Mouse (Mus musculus) hindbrain, embryonic 13.5 days (tissue): ENCODE results near the gene Arhgap5. TPM values are rescaled to one million over a fixed set of nuclear protein-coding genes. Genes with fewer than 3 reads are reported as not detected.

ENCODE experiments used
- ATAC-seq: fragments of 200-750 bp; cut with Nextera tagmentation; 2 replicates; pipeline ENCODE4 v1.8.0; 2017; ENCODE audit warnings: moderate TSS enrichment; ENCODE audit not compliant: low FRiP score
- H3K27ac ChIP-seq: fragments of 300-500 bp; sonication (generic); 2 replicates; pipeline ENCODE4 v1.5.1; 2015; ENCODE audit warnings: inconsistent platforms, mild to moderate bottlenecking, moderate library complexity
- H3K27me3 ChIP-seq: fragments of 300-500 bp; sonication (generic); 2 replicates; pipeline ENCODE4 v1.6.1; 2015; ENCODE audit warnings: mild to moderate bottlenecking, inconsistent platforms
- H3K36me3 ChIP-seq: fragments of 300-500 bp; sonication (generic); 2 replicates; pipeline ENCODE4 v1.6.1; 2015; ENCODE audit warnings: mild to moderate bottlenecking, inconsistent platforms
- H3K4me1 ChIP-seq: fragments of 300-500 bp; sonication (generic); replicated peaks from 2 replicates; pipeline ENCODE4 v1.6.1; 2015; ENCODE audit warnings: inconsistent platforms
- H3K4me2 ChIP-seq: fragments of 300-500 bp; sonication (generic); 2 replicates; pipeline ENCODE4 v1.6.1; 2015; ENCODE audit warnings: inconsistent platforms, mild to moderate bottlenecking, moderate library complexity
- H3K4me3 ChIP-seq: fragments of 300-500 bp; sonication (generic); 2 replicates; pipeline ENCODE4 v1.5.1; 2015; ENCODE audit warnings: mild to moderate bottlenecking, inconsistent platforms
- H3K9ac ChIP-seq: fragments of 300-500 bp; sonication (generic); 2 replicates; pipeline ENCODE4 v1.6.1; 2015; ENCODE audit warnings: mild to moderate bottlenecking, inconsistent platforms
- H3K9me3 ChIP-seq: fragments of 300-500 bp; sonication (generic); 2 replicates; pipeline ENCODE4 v1.6.1; 2016; ENCODE audit warnings: inconsistent platforms
- WGBS: fragments of 180-500 bp; shearing (Covaris S2); methylation state at CpG from one replicate; pipeline ENCODE4 v1.1.7; 2015; 5-methylcytosine and 5-hydroxymethylcytosine counted together
- polyA plus RNA-seq: library from polyadenylated mRNA; unstranded; fragments of >200 nt; fragmentation: Nextera tagmentation; extraction: Ambion mirVana; gene quantifications from 2 replicates; pipeline ENCODE4 v1.2.1, GENCODE M21; 2015

Gene Arhgap5
- polyA plus RNA-seq, 1 experiment from 2014 or later: 37.8 TPM

DNA sequence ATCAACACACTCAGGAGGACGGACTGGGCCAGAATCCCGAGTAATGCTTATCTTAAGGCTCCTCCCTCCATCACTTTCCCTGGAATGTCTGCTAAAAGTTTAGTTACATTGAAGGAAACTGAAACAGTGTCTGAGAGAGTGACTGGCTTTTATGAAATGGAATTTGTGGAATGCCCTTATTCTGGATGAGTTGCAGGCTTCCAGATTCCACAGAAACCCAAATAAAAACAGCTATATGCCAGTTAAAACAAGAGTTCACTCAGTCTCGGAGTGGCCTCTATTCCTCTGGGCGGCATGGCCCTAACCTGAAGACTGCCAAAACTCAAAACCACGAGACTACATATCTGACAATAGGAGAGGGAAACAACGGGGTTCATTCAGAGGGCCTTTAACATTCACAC, 10.5 kb upstream of the Arhgap5 start:
- ATAC-seq: no peak
- Histone ChIP-seq H3K4me3 (no peak overlapping the region), H3K27me3 (no peaks in the 10 kb centered on the region), H3K27ac (no peak overlapping the region), H3K4me2 (no peak overlapping the region), H3K4me1 (peaks cover 6% of the 10 kb centered on the region), H3K9me3 (no peaks in the 10 kb centered on the region), H3K9ac (no peak overlapping the region), H3K36me3 (no peaks in the 10 kb centered on the region)
- 64% methylated on average over 6 of the region's 6 CpGs for WGBS

DNA sequence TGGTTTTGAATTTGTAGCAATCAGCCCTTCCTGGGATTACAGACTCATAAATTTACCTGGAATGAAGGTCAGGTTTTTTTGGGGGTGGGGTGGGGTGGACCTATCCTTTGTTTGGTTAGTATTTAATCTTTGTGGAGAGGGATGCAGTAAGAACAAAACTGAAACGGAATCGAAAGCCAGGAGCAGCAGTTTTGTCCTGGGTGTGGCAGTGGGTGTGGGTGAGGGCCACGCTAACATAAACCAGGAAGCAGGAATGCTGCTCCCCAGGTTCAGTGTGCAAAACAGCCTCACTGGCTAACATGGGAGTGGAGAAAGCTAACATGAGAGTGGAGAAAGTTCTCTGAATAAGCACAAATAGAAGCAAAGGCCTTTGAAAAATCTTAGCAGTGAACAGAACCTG, 6.6 kb upstream of the Arhgap5 start:
- Histone ChIP-seq H3K4me2 (no peak overlapping the region), H3K4me3 (no peak overlapping the region), H3K9ac (no peak overlapping the region), H3K27ac (no peak overlapping the region), H3K36me3 (no peaks in the 10 kb centered on the region), H3K27me3 (no peaks in the 10 kb centered on the region), H3K4me1 (no peaks in the 10 kb centered on the region; the same call in 1 of the 2 replicates), H3K9me3 (no peaks in the 10 kb centered on the region)
- WGBS: 88% methylated on average over 3 of the region's 3 CpGs
- no peak for ATAC-seq

DNA sequence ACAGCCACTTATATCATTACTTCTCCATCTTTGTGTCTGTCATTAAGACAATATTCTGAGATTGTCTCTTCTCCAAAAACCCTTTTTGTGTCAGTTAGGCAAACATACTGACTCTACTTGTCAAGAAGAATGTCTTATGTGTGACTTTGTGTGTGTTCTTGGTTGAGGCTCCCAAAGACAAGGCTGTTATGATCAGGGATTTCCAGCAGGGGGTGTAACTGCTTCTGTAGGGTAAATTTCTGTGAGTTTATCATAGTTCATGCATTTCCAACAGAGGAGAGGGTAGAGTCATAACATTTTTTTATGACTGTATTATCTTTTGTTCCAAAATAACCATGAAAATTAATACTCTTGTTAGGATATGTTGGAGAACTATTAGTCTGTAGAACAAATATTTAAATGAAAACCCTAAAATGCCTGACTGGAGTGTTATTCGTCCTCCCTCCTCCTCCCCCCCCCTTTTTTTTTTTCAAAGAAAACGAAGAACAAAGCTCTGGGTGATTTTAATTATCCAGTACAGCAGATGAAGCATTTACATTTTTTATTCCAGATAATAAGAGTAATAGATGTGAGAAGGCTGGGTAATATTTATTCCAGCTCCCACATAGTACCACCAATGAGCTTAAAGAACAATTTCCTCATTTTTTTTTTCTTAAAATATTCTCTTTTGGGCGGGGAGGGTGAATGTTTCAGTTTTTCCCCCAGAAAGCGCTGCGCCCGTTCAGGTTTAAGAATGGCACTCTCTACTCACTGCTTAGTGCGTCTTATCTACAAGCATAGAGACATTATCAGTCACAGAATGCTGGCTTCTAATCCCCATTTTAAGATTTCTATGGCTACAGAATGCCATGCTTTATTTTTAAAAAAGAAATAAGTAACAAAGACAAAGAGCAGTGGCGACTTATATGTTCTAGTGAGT, 2.6 kb upstream of the Arhgap5 start:
- 85% methylated on average over 8 of the region's 8 CpGs for WGBS

GRCm38 (mm10) chr12:52502161-52502560, 1.6 kb upstream of the Arhgap5 start:
- Histone ChIP-seq H3K9ac (no peak overlapping the region), H3K36me3 (no peaks in the 10 kb centered on the region), H3K27me3 (no peaks in the 10 kb centered on the region), H3K4me1 (peaks cover 10% of the 10 kb centered on the region), H3K27ac (no peak overlapping the region), H3K4me3 (no peak overlapping the region), H3K4me2 (no peak overlapping the region), H3K9me3 (no peaks in the 10 kb centered on the region)
- no peak for ATAC-seq
- 75% methylated on average over 3 of the region's 3 CpGs for WGBS

More for the DNA sequence above, 2.6 kb upstream of the Arhgap5 start:
- Histone ChIP-seq H3K27me3 (no peaks in the 10 kb centered on the region), H3K4me2 (no peak overlapping the region), H3K4me1 (peaks cover 9% of the 10 kb centered on the region), H3K9ac (no peak overlapping the region), H3K27ac (no peak overlapping the region), H3K9me3 (no peaks in the 10 kb centered on the region), H3K4me3 (no peak overlapping the region), H3K36me3 (no peaks in the 10 kb centered on the region)
- no peak for ATAC-seq

GRCm38 (mm10) chr12:52503131-52503455, 679 bp upstream of the Arhgap5 start:
- no peaks in the 10 kb centered on the region for H3K9me3 ChIP-seq
- peak overlapping the region; percentile 73 for H3K4me2 ChIP-seq
- ATAC-seq: peak; percentile 66
- WGBS: under 1% methylated on average over 13 of the region's 13 CpGs
- peak overlapping the region; percentile 94 for H3K4me3 ChIP-seq
- H3K4me1 ChIP-seq: peaks cover 10% of the 10 kb centered on the region
- H3K27ac ChIP-seq: peak overlapping the region; percentile 99
- no peaks in the 10 kb centered on the region for H3K36me3 ChIP-seq
- H3K27me3 ChIP-seq: no peaks in the 10 kb centered on the region
- H3K9ac ChIP-seq: peak overlapping the region; percentile 77

DNA sequence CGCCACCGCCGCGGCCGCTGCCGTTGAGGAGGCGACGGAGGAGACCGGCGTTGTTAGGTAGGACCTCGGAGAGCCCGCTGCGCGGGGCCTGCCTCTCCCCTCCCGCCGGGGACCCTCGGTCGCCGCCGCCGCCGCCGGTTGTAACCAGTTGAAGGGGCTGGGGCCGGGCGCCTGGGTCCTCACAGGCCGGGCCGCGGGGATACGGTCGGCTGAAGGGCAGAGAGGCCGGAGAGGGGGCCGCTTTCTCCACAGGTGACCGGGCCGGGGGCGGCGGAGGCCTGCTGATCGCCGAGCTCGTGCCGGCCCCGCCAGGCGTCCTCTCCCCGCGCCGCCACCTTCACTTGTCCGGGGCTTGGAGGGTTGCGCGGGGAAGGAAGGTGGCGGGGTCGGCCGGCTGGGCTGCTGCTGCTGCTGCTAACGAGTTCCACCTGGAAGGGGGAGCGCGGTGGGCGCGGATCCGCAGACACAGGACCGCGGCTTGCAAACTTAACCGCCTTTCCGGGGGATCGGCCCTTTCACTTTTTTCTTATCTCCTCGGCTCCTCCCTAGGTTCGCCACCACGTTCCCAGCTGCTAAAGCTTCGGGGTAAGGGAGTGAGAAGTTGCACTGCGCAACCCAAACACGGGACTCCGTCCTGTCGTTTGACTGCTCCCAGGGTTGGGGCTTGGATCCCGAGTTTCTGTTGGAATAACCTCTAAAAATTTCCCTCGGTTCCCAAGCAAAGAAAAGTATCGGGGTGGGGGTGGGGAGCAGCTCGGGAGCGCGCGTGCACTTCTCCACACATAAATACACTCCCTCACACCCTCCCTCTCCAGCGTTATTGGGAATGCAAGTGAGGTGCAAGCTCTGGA, 784 bp downstream of the Arhgap5 start:
- H3K4me3 ChIP-seq: peak overlapping the region; percentile 94
- no peaks in the 10 kb centered on the region for H3K9me3 ChIP-seq
- peak overlapping the region; percentile 78 for H3K4me2 ChIP-seq
- no peaks in the 10 kb centered on the region for H3K27me3 ChIP-seq
- under 1% methylated on average over 61 of the region's 78 CpGs for WGBS
- ATAC-seq: peak; percentile 30; the same call in 1 of the 2 replicates
- peaks cover 10% of the 10 kb centered on the region for H3K4me1 ChIP-seq
- H3K36me3 ChIP-seq: no peaks in the 10 kb centered on the region
- H3K27ac ChIP-seq: peak overlapping the region; percentile 99
- H3K9ac ChIP-seq: peak overlapping the region; percentile 97

DNA sequence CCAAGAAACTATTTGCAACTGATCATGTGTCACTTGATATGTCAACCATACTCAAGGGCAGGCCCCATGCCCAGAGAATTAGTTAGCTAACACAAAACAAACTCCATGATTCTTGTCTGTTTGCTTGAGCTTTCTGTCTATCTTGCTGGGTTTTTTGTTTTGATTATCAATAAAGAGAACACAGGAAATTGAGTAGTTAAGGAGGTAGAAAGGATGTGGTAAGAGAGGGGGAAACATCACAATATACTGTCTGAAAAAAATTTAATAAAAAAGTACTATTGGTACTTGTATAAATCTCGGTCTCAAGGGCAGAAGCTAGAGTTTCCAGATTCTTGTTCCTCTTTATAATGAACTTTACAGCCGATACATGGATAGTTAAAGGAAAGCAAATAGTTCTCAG, 20.9 kb downstream of the Arhgap5 start:
- H3K36me3 ChIP-seq: no peaks in the 10 kb centered on the region
- WGBS: 92% methylated on average over 2 of the region's 2 CpGs

GRCm38 (mm10) chr12:52525486-52525885, 21.7 kb downstream of the Arhgap5 start:
- no peak for ATAC-seq
- Histone ChIP-seq H3K36me3 (no peaks in the 10 kb centered on the region), H3K27ac (no peak overlapping the region)

More for the DNA sequence above, 20.9 kb downstream of the Arhgap5 start:
- Histone ChIP-seq H3K9ac (no peak overlapping the region), H3K4me3 (no peak overlapping the region), H3K27me3 (no peaks in the 10 kb centered on the region), H3K9me3 (no peaks in the 10 kb centered on the region), H3K4me2 (no peak overlapping the region), H3K27ac (no peak overlapping the region), H3K4me1 (no peaks in the 10 kb centered on the region)
- no peak for ATAC-seq

GRCm38 (mm10) chr12:52529740-52530139, 26.0 kb downstream of the Arhgap5 start:
- ATAC-seq: no peak
- no peak overlapping the region for H3K4me2 ChIP-seq
- H3K9ac ChIP-seq: no peak overlapping the region
- 91% methylated on average over 3 of the region's 3 CpGs for WGBS
- H3K27ac ChIP-seq: no peak overlapping the region
- H3K9me3 ChIP-seq: no peaks in the 10 kb centered on the region
- no peaks in the 10 kb centered on the region for H3K27me3 ChIP-seq
- H3K36me3 ChIP-seq: no peaks in the 10 kb centered on the region
- H3K4me3 ChIP-seq: no peak overlapping the region
- H3K4me1 ChIP-seq: no peaks in the 10 kb centered on the region

More at GRCm38 (mm10) chr12:52525486-52525885, 21.7 kb downstream of the Arhgap5 start:
- Histone ChIP-seq H3K4me2 (no peak overlapping the region), H3K27me3 (no peaks in the 10 kb centered on the region), H3K9ac (no peak overlapping the region), H3K4me1 (no peaks in the 10 kb centered on the region), H3K9me3 (no peaks in the 10 kb centered on the region), H3K4me3 (no peak overlapping the region)
- WGBS: 93% methylated on average over 1 of the region's 1 CpGs

GRCm38 (mm10) chr12:52541294-52541693, 37.5 kb downstream of the Arhgap5 start:
- no peaks in the 10 kb centered on the region for H3K9me3 ChIP-seq
- no peak overlapping the region for H3K9ac ChIP-seq
- H3K4me3 ChIP-seq: no peak overlapping the region
- no peaks in the 10 kb centered on the region for H3K4me1 ChIP-seq
- no peaks in the 10 kb centered on the region for H3K27me3 ChIP-seq
- WGBS: 89% methylated on average over 4 of the region's 4 CpGs
- H3K36me3 ChIP-seq: no peaks in the 10 kb centered on the region
- no peak overlapping the region for H3K4me2 ChIP-seq
- no peak overlapping the region for H3K27ac ChIP-seq
- no peak for ATAC-seq

GRCm38 (mm10) chr12:52544532-52544931, 40.8 kb downstream of the Arhgap5 start:
- no peaks in the 10 kb centered on the region for H3K36me3 ChIP-seq
- no peak overlapping the region for H3K27ac ChIP-seq
- H3K9ac ChIP-seq: no peak overlapping the region
- no peaks in the 10 kb centered on the region for H3K27me3 ChIP-seq
- no peak for ATAC-seq
- WGBS: 92% methylated on average over 3 of the region's 3 CpGs
- H3K4me3 ChIP-seq: no peak overlapping the region
- H3K9me3 ChIP-seq: no peaks in the 10 kb centered on the region
- no peak overlapping the region for H3K4me2 ChIP-seq
- H3K4me1 ChIP-seq: no peaks in the 10 kb centered on the region

GRCm38 (mm10) chr12:52552085-52552484, 48.3 kb downstream of the Arhgap5 start:
- whole genome bisulfite sequencing: 97% methylated on average over 2 of the region's 2 CpGs
- no peaks in the 10 kb centered on the region for H3K27me3 ChIP-seq
- H3K9me3 ChIP-seq: no peaks in the 10 kb centered on the region
- H3K27ac ChIP-seq: no peak overlapping the region
- no peak overlapping the region for H3K9ac ChIP-seq
- ATAC-seq: no peak
- H3K4me3 ChIP-seq: no peak overlapping the region
- H3K36me3 ChIP-seq: no peaks in the 10 kb centered on the region
- H3K4me2 ChIP-seq: no peak overlapping the region
- H3K4me1 ChIP-seq: no peaks in the 10 kb centered on the region
